Mouse (Mus musculus): ENCODE measurements around the gene Cers5.

- TF ChIP-seq POLR2A (IDR thresholded peaks at IDR 0.05; ENCODE audit: insufficient read depth, low read depth, low read length) (no peak), CTCF (IDR thresholded peaks at IDR 0.05) (no peak)
Measured at GRCm38 (mm10) chr15:99697309-99697708, 75.4 kb downstream of the Cers5 start.

All from heart, adult 2 months (tissue).